Mouse (Mus musculus): ENCODE measurements at regions not wholly inside any gene's neighbourhood (a gene's known extent, or its start where the extent isn't known, plus 50 kb on each side); places are given as distances from the start of the nearest gene placed in this dataset.

GRCm38 (mm10) chr2:159725158-159726076 lies 608.5 kb downstream of the Gm826 start:
- H3K36me3 ChIP-seq (ENCODE audit: control insufficient read depth, insufficient read depth): no peaks in the 10 kb centered on the region
- no peaks in the 10 kb centered on the region for H3K79me3 ChIP-seq (ENCODE audit: low read depth)
- no peaks in the 10 kb centered on the region for H3K27me3 ChIP-seq (ENCODE audit: control insufficient read depth, insufficient read depth, insufficient read length)
- H3ac ChIP-seq (ENCODE audit: control insufficient read depth, insufficient read length, low read depth): no peak overlapping the region
- H3K79me2 ChIP-seq (ENCODE audit: control insufficient read depth, insufficient read depth): no peaks in the 10 kb centered on the region
- no peak for TF ChIP-seq MYOD1 (IDR thresholded peaks at IDR 0.05; ENCODE audit: control insufficient read depth, insufficient read length, low read depth)
- no peak for TF ChIP-seq MYOG (IDR thresholded peaks at IDR 0.05; ENCODE audit: control insufficient read depth, extremely low read depth, insufficient read length)
- TF ChIP-seq MAX (IDR thresholded peaks at IDR 0.05): no peak
- no peak for TF ChIP-seq USF1 (IDR thresholded peaks at IDR 0.05; ENCODE audit: low read depth)
- TF ChIP-seq CEBPB (IDR thresholded peaks at IDR 0.05; ENCODE audit: low read depth): no peak
- no peak for TF ChIP-seq FOSL1 (IDR thresholded peaks at IDR 0.05; ENCODE audit: insufficient read depth, low read length, poor library complexity, severe bottlenecking)
- no peak for TF ChIP-seq CTCF (IDR thresholded peaks at IDR 0.05; ENCODE audit: control insufficient read depth, insufficient read depth, insufficient read length)
- no peak overlapping the region for H3K4me3 ChIP-seq (ENCODE audit: insufficient read depth, poor library complexity, severe bottlenecking)

GRCm38 (mm10) chr2:159729301-159729700 lies 604.7 kb downstream of the Gm826 start:
- H3K79me2 ChIP-seq (ENCODE audit: control insufficient read depth, insufficient read depth): no peaks in the 10 kb centered on the region
- TF ChIP-seq FOSL1 (IDR thresholded peaks at IDR 0.05; ENCODE audit: insufficient read depth, low read length, poor library complexity, severe bottlenecking): no peak
- no peak for TF ChIP-seq CTCF (IDR thresholded peaks at IDR 0.05; ENCODE audit: control insufficient read depth, insufficient read depth, insufficient read length)
- no peak for TF ChIP-seq USF1 (IDR thresholded peaks at IDR 0.05; ENCODE audit: low read depth)
- TF ChIP-seq MAX (IDR thresholded peaks at IDR 0.05): no peak
- TF ChIP-seq MYOG (IDR thresholded peaks at IDR 0.05; ENCODE audit: control insufficient read depth, extremely low read depth, insufficient read length): no peak
- H3ac ChIP-seq (ENCODE audit: control insufficient read depth, insufficient read length, low read depth): no peak overlapping the region
- H3K36me3 ChIP-seq (ENCODE audit: control insufficient read depth, insufficient read depth): no peaks in the 10 kb centered on the region
- H3K27me3 ChIP-seq (ENCODE audit: control insufficient read depth, insufficient read depth, insufficient read length): no peaks in the 10 kb centered on the region
- H3K4me3 ChIP-seq (ENCODE audit: insufficient read depth, poor library complexity, severe bottlenecking): no peak overlapping the region
- H3K79me3 ChIP-seq (ENCODE audit: low read depth): no peaks in the 10 kb centered on the region

- Histone ChIP-seq H3K79me2 (ENCODE audit: control insufficient read depth, insufficient read depth) (no peaks in the 10 kb centered on the region), H3K36me3 (ENCODE audit: control insufficient read depth, insufficient read depth) (no peaks in the 10 kb centered on the region), H3K27me3 (ENCODE audit: control insufficient read depth, insufficient read depth, insufficient read length) (no peaks in the 10 kb centered on the region), H3K4me3 (ENCODE audit: insufficient read depth, poor library complexity, severe bottlenecking) (no peak overlapping the region), H3K79me3 (ENCODE audit: low read depth) (no peaks in the 10 kb centered on the region), H3ac (ENCODE audit: control insufficient read depth, insufficient read length, low read depth) (no peak overlapping the region)
- TF ChIP-seq CTCF (IDR thresholded peaks at IDR 0.05; ENCODE audit: control insufficient read depth, insufficient read depth, insufficient read length) (no peak), USF1 (IDR thresholded peaks at IDR 0.05; ENCODE audit: low read depth) (no peak), MAX (IDR thresholded peaks at IDR 0.05) (no peak)
Measured at GRCm38 (mm10) chr2:159730221-159730620, 603.7 kb downstream of the Gm826 start.

GRCm38 (mm10) chr2:159731305-159731704 lies 602.7 kb downstream of the Gm826 start:
- Histone ChIP-seq H3K36me3 (ENCODE audit: control insufficient read depth, insufficient read depth) (no peaks in the 10 kb centered on the region), H3K27me3 (ENCODE audit: control insufficient read depth, insufficient read depth, insufficient read length) (no peaks in the 10 kb centered on the region), H3K79me3 (ENCODE audit: low read depth) (no peaks in the 10 kb centered on the region), H3K4me3 (ENCODE audit: insufficient read depth, poor library complexity, severe bottlenecking) (no peak overlapping the region), H3ac (ENCODE audit: control insufficient read depth, insufficient read length, low read depth) (no peak overlapping the region), H3K79me2 (ENCODE audit: control insufficient read depth, insufficient read depth) (no peaks in the 10 kb centered on the region)
- TF ChIP-seq MAX (IDR thresholded peaks at IDR 0.05): no peak
- no peak for TF ChIP-seq CTCF (IDR thresholded peaks at IDR 0.05; ENCODE audit: control insufficient read depth, insufficient read depth, insufficient read length)
- no peak for TF ChIP-seq CEBPB (IDR thresholded peaks at IDR 0.05; ENCODE audit: low read depth)
- TF ChIP-seq FOSL1 (IDR thresholded peaks at IDR 0.05; ENCODE audit: insufficient read depth, low read length, poor library complexity, severe bottlenecking): no peak
- TF ChIP-seq USF1 (IDR thresholded peaks at IDR 0.05; ENCODE audit: low read depth): no peak
- no peak for TF ChIP-seq MYOG (IDR thresholded peaks at IDR 0.05; ENCODE audit: control insufficient read depth, extremely low read depth, insufficient read length)
- TF ChIP-seq MYOD1 (IDR thresholded peaks at IDR 0.05; ENCODE audit: control insufficient read depth, insufficient read length, low read depth): no peak

- H3K79me3 ChIP-seq (ENCODE audit: low read depth): no peaks in the 10 kb centered on the region
- H3K27me3 ChIP-seq (ENCODE audit: control insufficient read depth, insufficient read depth, insufficient read length): no peaks in the 10 kb centered on the region
- no peak for TF ChIP-seq FOSL1 (IDR thresholded peaks at IDR 0.05; ENCODE audit: insufficient read depth, low read length, poor library complexity, severe bottlenecking)
- no peak for TF ChIP-seq USF1 (IDR thresholded peaks at IDR 0.05; ENCODE audit: low read depth)
- TF ChIP-seq CEBPB (IDR thresholded peaks at IDR 0.05; ENCODE audit: low read depth): no peak
- no peak for TF ChIP-seq CTCF (IDR thresholded peaks at IDR 0.05; ENCODE audit: control insufficient read depth, insufficient read depth, insufficient read length)
- TF ChIP-seq MYOG (IDR thresholded peaks at IDR 0.05; ENCODE audit: control insufficient read depth, extremely low read depth, insufficient read length): no peak
- TF ChIP-seq MYOD1 (IDR thresholded peaks at IDR 0.05; ENCODE audit: control insufficient read depth, insufficient read length, low read depth): no peak
- TF ChIP-seq MAX (IDR thresholded peaks at IDR 0.05): no peak
- H3K4me3 ChIP-seq (ENCODE audit: insufficient read depth, poor library complexity, severe bottlenecking): no peak overlapping the region
- no peak overlapping the region for H3ac ChIP-seq (ENCODE audit: control insufficient read depth, insufficient read length, low read depth)
- H3K36me3 ChIP-seq (ENCODE audit: control insufficient read depth, insufficient read depth): no peaks in the 10 kb centered on the region
- no peaks in the 10 kb centered on the region for H3K79me2 ChIP-seq (ENCODE audit: control insufficient read depth, insufficient read depth)
Measured at GRCm38 (mm10) chr2:159732413-159732812, 601.5 kb downstream of the Gm826 start.

- Histone ChIP-seq H3K27me3 (ENCODE audit: control insufficient read depth, insufficient read depth, insufficient read length) (no peaks in the 10 kb centered on the region), H3K4me3 (ENCODE audit: insufficient read depth, poor library complexity, severe bottlenecking) (no peak overlapping the region), H3K79me3 (ENCODE audit: low read depth) (no peaks in the 10 kb centered on the region), H3K79me2 (ENCODE audit: control insufficient read depth, insufficient read depth) (no peaks in the 10 kb centered on the region), H3K36me3 (ENCODE audit: control insufficient read depth, insufficient read depth) (no peaks in the 10 kb centered on the region), H3ac (ENCODE audit: control insufficient read depth, insufficient read length, low read depth) (no peak overlapping the region)
- TF ChIP-seq CEBPB (IDR thresholded peaks at IDR 0.05; ENCODE audit: low read depth) (no peak), MYOD1 (IDR thresholded peaks at IDR 0.05; ENCODE audit: control insufficient read depth, insufficient read length, low read depth) (no peak), MAX (IDR thresholded peaks at IDR 0.05) (no peak), CTCF (IDR thresholded peaks at IDR 0.05; ENCODE audit: control insufficient read depth, insufficient read depth, insufficient read length) (no peak), FOSL1 (IDR thresholded peaks at IDR 0.05; ENCODE audit: insufficient read depth, low read length, poor library complexity, severe bottlenecking) (no peak), MYOG (IDR thresholded peaks at IDR 0.05; ENCODE audit: control insufficient read depth, extremely low read depth, insufficient read length) (no peak), USF1 (IDR thresholded peaks at IDR 0.05; ENCODE audit: low read depth) (no peak)
Measured at GRCm38 (mm10) chr2:159734576-159734975, 599.4 kb downstream of the Gm826 start.
